In the genomic region with DNA sequence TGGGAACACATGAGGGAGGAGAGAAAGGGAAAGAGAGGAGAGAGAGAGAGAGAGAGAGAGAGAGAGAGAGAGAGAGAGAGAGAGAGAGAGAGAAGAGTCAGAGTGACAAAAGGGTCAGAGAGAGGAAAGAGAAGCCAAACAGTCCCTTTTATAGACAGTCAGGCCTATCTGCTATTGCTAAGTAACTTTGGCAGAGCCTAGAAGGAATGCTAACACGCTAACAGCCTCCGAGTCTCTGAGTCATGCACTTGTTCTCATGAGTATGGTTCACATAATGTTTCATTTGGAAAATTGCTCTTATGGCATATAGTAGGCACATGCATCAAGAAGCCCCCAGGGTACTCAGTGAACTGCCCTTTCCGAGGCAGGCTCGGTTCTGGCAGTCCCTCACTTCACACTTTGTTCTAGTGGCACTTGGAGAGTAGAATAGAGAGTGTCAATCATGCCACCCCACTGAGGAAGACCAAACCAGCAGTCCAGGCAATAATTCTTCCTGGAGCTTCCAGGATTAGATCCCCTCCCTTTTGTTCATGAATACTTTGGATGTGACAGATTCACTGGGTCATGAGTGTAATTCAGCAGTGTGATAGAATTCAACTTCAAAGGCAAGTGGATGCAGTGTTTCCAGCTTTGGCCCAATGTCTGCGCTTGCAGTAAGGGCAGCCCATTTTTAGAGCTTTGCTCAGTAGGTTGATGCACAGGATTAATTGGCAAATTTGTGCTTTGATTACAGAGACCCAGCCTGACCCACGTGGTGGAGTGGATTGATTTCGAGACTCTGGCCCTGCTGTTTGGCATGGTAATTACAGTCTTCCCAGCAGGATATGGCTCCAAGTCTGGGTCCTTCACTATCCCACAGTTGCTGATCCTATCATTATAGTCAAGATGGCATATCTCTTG, we compare ENCODE assay signal across 20 mouse cellular contexts.
DNase-seq lines count a peak whose midpoint lies in the region; ATAC-seq and TF ChIP-seq lines count a peak whose summit lies in the region.
"Had no signal": no experiment of that assay in that cellular context is flagged by ENCODE, and none has a peak within 500 bp of the region (broad histone marks: within the 10 kb centered on the region; RNA-seq: fewer than 3 reads in every experiment).

No protein-coding gene starts in this region.

- DNase-seq in forebrain, embryonic 11.5 days (ENCODE audit: low spot score) = no peak
- DNase-seq in forebrain, embryonic 10.5 days (ENCODE audit: extremely low spot score, low spot score) = no peak
- no peak for DNase-seq in midbrain, embryonic 10.5 days (ENCODE audit: low spot score)
- no peak for DNase-seq in adrenal gland, adult (ENCODE audit: inconsistent age in 2 of 2, low spot score in 1 of 2)
- no peak for DNase-seq in lung, postnatal 0 days (ENCODE audit: low spot score)
- DNase-seq: adrenal gland, adult 8-10 months; cerebellum, adult 2 months; gastrocnemius, adult 2 months; heart, adult 18-20 months; kidney, adult 11 months; kidney, postnatal 10 days; lung, postnatal 10 days had no signal

- 53% methylated on average over 7 of the region's 7 CpGs for WGBS in forebrain, embryonic 11.5 days
- 62% methylated on average over 7 of the region's 7 CpGs for whole genome bisulfite sequencing in forebrain, embryonic 10.5 days
- 49% methylated on average over 7 of the region's 7 CpGs for WGBS in midbrain, embryonic 12.5 days
- 68% methylated on average over 7 of the region's 7 CpGs for WGBS in midbrain, embryonic 10.5 days
- 32% methylated on average over 7 of the region's 7 CpGs for WGBS in forebrain, embryonic 16.5 days
- 43% methylated on average over 7 of the region's 7 CpGs for WGBS in neural tube, embryonic 12.5 days
- WGBS in lung, postnatal 0 days = 64% methylated on average over 7 of the region's 7 CpGs

- H3K36me3 ChIP-seq in forebrain, embryonic 11.5 days (ENCODE audit: control insufficient read depth, insufficient read depth, low read length) = no peaks in the 10 kb centered on the region
- H3K36me3 ChIP-seq in forebrain, embryonic 10.5 days (replicated peaks) = no peaks in the 10 kb centered on the region
- no peaks in the 10 kb centered on the region for H3K36me3 ChIP-seq in midbrain, embryonic 12.5 days
- no peaks in the 10 kb centered on the region for H3K36me3 ChIP-seq in midbrain, embryonic 10.5 days
- H3K36me3 ChIP-seq in forebrain, embryonic 16.5 days (ENCODE audit: control insufficient read depth, insufficient read depth) = no peaks in the 10 kb centered on the region
- no peaks in the 10 kb centered on the region for H3K36me3 ChIP-seq in neural tube, embryonic 12.5 days
- H3K36me3 ChIP-seq in lung, postnatal 0 days (ENCODE audit: insufficient read depth, low read length) = no peaks in the 10 kb centered on the region
- H3K36me3 ChIP-seq: embryonic facial prominence, embryonic 12.5 days; heart, embryonic 15.5 days; liver, embryonic 15.5 days had no signal

- H3K27ac ChIP-seq in forebrain, embryonic 11.5 days (ENCODE audit: low read depth, low read length) = no peak overlapping the region
- H3K27ac ChIP-seq in forebrain, embryonic 10.5 days = no peak overlapping the region
- no peak overlapping the region for H3K27ac ChIP-seq in midbrain, embryonic 12.5 days (replicated peaks)
- H3K27ac ChIP-seq in midbrain, embryonic 10.5 days (replicated peaks) = no peak overlapping the region
- no peak overlapping the region for H3K27ac ChIP-seq in forebrain, embryonic 16.5 days (ENCODE audit: low read length)
- H3K27ac ChIP-seq in neural tube, embryonic 12.5 days = no peak overlapping the region
- H3K27ac ChIP-seq in lung, postnatal 0 days (ENCODE audit: low read length) = no peak overlapping the region
- H3K27ac ChIP-seq: embryonic facial prominence, embryonic 12.5 days; gastrocnemius, adult 2 months; heart, embryonic 15.5 days; layer of hippocampus, adult 2 months; liver, embryonic 15.5 days had no signal

- TF ChIP-seq CTCF in lung, postnatal 0 days (IDR thresholded peaks at IDR 0.05) = no peak

- no peak overlapping the region for H3K4me2 ChIP-seq in forebrain, embryonic 11.5 days (ENCODE audit: low read depth, low read length, severe bottlenecking)
- H3K4me2 ChIP-seq in midbrain, embryonic 12.5 days (replicated peaks) = no peak overlapping the region
- no peak overlapping the region for H3K4me2 ChIP-seq in forebrain, embryonic 16.5 days (ENCODE audit: low read length)
- H3K4me2 ChIP-seq in neural tube, embryonic 12.5 days (replicated peaks) = no peak overlapping the region
- H3K4me2 ChIP-seq in lung, postnatal 0 days (replicated peaks; ENCODE audit: low read depth, low read length) = no peak overlapping the region
- H3K4me2 ChIP-seq: embryonic facial prominence, embryonic 12.5 days; heart, embryonic 15.5 days; liver, embryonic 15.5 days had no signal

- no peak for TF ChIP-seq EP300 in lung, postnatal 0 days (IDR thresholded peaks at IDR 0.05)

- H3K4me1 ChIP-seq in forebrain, embryonic 11.5 days (replicated peaks; ENCODE audit: control insufficient read depth, insufficient read depth, low read length) = no peaks in the 10 kb centered on the region
- peaks cover 7% of the 10 kb centered on the region; the same call in 1 of the 2 replicates for H3K4me1 ChIP-seq in forebrain, embryonic 10.5 days
- no peaks in the 10 kb centered on the region for H3K4me1 ChIP-seq in midbrain, embryonic 12.5 days
- H3K4me1 ChIP-seq in midbrain, embryonic 10.5 days = peaks cover 6% of the 10 kb centered on the region; the same call in 1 of the 2 replicates
- H3K4me1 ChIP-seq in forebrain, embryonic 16.5 days (replicated peaks; ENCODE audit: control insufficient read depth, insufficient read depth, low read length) = no peaks in the 10 kb centered on the region
- no peaks in the 10 kb centered on the region for H3K4me1 ChIP-seq in neural tube, embryonic 12.5 days
- no peaks in the 10 kb centered on the region for H3K4me1 ChIP-seq in lung, postnatal 0 days (ENCODE audit: insufficient read depth, low read depth, low read length)
- H3K4me1 ChIP-seq: embryonic facial prominence, embryonic 12.5 days; heart, embryonic 15.5 days; liver, embryonic 15.5 days; megakaryocyte, embryonic 14.5 days had no signal

- ATAC-seq in forebrain, embryonic 11.5 days (replicated peaks; ENCODE audit: low FRiP score) = peak; percentile 33
- ATAC-seq in midbrain, embryonic 12.5 days (ENCODE audit: low FRiP score, low read depth) = peak; percentile 63
- peak; percentile 63 for ATAC-seq in forebrain, embryonic 16.5 days
- ATAC-seq in neural tube, embryonic 12.5 days (ENCODE audit: low FRiP score, low read depth) = peak; percentile 63
- no peak for ATAC-seq in lung, postnatal 0 days

- no peaks in the 10 kb centered on the region for H3K27me3 ChIP-seq in forebrain, embryonic 11.5 days (ENCODE audit: control insufficient read depth, insufficient read depth, low read length)
- no peaks in the 10 kb centered on the region for H3K27me3 ChIP-seq in forebrain, embryonic 10.5 days (ENCODE audit: poor library complexity, severe bottlenecking)
- no peaks in the 10 kb centered on the region for H3K27me3 ChIP-seq in midbrain, embryonic 12.5 days
- H3K27me3 ChIP-seq in midbrain, embryonic 10.5 days (ENCODE audit: low read depth, poor library complexity, severe bottlenecking) = no peaks in the 10 kb centered on the region
- H3K27me3 ChIP-seq in forebrain, embryonic 16.5 days (replicated peaks; ENCODE audit: control insufficient read depth, insufficient read depth, low read length) = no peaks in the 10 kb centered on the region
- no peaks in the 10 kb centered on the region for H3K27me3 ChIP-seq in neural tube, embryonic 12.5 days (replicated peaks)
- H3K27me3 ChIP-seq in lung, postnatal 0 days (replicated peaks; ENCODE audit: insufficient read depth, low read length) = no peaks in the 10 kb centered on the region
- H3K27me3 ChIP-seq: embryonic facial prominence, embryonic 12.5 days; heart, embryonic 15.5 days; liver, embryonic 15.5 days; megakaryocyte, embryonic 14.5 days had no signal

- H3K9me3 ChIP-seq in forebrain, embryonic 11.5 days (ENCODE audit: control insufficient read depth, low read length) = no peaks in the 10 kb centered on the region
- no peaks in the 10 kb centered on the region for H3K9me3 ChIP-seq in forebrain, embryonic 10.5 days
- no peaks in the 10 kb centered on the region for H3K9me3 ChIP-seq in midbrain, embryonic 12.5 days
- H3K9me3 ChIP-seq in midbrain, embryonic 10.5 days (replicated peaks) = no peaks in the 10 kb centered on the region
- no peaks in the 10 kb centered on the region for H3K9me3 ChIP-seq in forebrain, embryonic 16.5 days (ENCODE audit: control insufficient read depth, low read length)
- H3K9me3 ChIP-seq in neural tube, embryonic 12.5 days = no peaks in the 10 kb centered on the region
- H3K9me3 ChIP-seq in lung, postnatal 0 days (ENCODE audit: low read length) = no peaks in the 10 kb centered on the region
- H3K9me3 ChIP-seq: embryonic facial prominence, embryonic 12.5 days; heart, embryonic 15.5 days; liver, embryonic 15.5 days; megakaryocyte, embryonic 14.5 days had no signal

- H3K4me3 ChIP-seq in forebrain, embryonic 11.5 days (ENCODE audit: low read depth, low read length) = no peak overlapping the region
- no peak overlapping the region for H3K4me3 ChIP-seq in forebrain, embryonic 10.5 days
- no peak overlapping the region for H3K4me3 ChIP-seq in midbrain, embryonic 12.5 days
- no peak overlapping the region for H3K4me3 ChIP-seq in midbrain, embryonic 10.5 days
- H3K4me3 ChIP-seq in forebrain, embryonic 16.5 days (replicated peaks; ENCODE audit: low read length) = no peak overlapping the region
- no peak overlapping the region for H3K4me3 ChIP-seq in neural tube, embryonic 12.5 days
- H3K4me3 ChIP-seq in lung, postnatal 0 days (ENCODE audit: low read depth, low read length) = no peak overlapping the region
- H3K4me3 ChIP-seq: embryonic facial prominence, embryonic 12.5 days; gastrocnemius, adult 2 months; heart, embryonic 15.5 days; layer of hippocampus, adult 2 months; liver, embryonic 15.5 days; megakaryocyte, embryonic 14.5 days had no signal

- no peak overlapping the region for H3K9ac ChIP-seq in forebrain, embryonic 11.5 days (ENCODE audit: low read length)
- H3K9ac ChIP-seq in midbrain, embryonic 12.5 days (replicated peaks) = no peak overlapping the region
- H3K9ac ChIP-seq in forebrain, embryonic 16.5 days (replicated peaks; ENCODE audit: low read depth, low read length) = no peak overlapping the region
- no peak overlapping the region for H3K9ac ChIP-seq in neural tube, embryonic 12.5 days
- no peak overlapping the region for H3K9ac ChIP-seq in lung, postnatal 0 days (replicated peaks; ENCODE audit: low read depth)
- H3K9ac ChIP-seq: embryonic facial prominence, embryonic 12.5 days; heart, embryonic 15.5 days; liver, embryonic 15.5 days had no signal
